8 mouse cellular contexts compared by ENCODE assay signal in genomic region chr9:57072526-57072988, GRCm38 (mm10). TPM values are rescaled to one million over a fixed set of nuclear protein-coding genes. Genes with fewer than 3 reads are reported as not detected.
DNase-seq lines count a peak whose midpoint lies in the region; ATAC-seq and TF ChIP-seq lines count a peak whose summit lies in the region.

No protein-coding gene starts in this region.

- DNase-seq in cerebellum, adult 2 months = no peak
- DNase-seq in cerebellum, adult 8-10 months = no peak
- DNase-seq in neural tube, embryonic 11.5 days (ENCODE audit: low spot score) = no peak
- DNase-seq in neural tube, embryonic 10.5 days (ENCODE audit: extremely low spot score, low spot score) = no peak
- DNase-seq in liver, adult 2 months (ENCODE audit: extremely low read depth, low read depth, low spot score) = no peak
- no peak for DNase-seq in thymus, postnatal 25 days
- no peak for DNase-seq in right cerebral cortex, postnatal 36 days (ENCODE audit: low spot score in 2 of 2)

- peak overlapping the region; percentile 97 for H3K4me3 ChIP-seq in cerebellum, adult 2 months (replicated peaks; ENCODE audit: insufficient read depth, low read depth, low read length)
- peak overlapping the region; percentile 74 for H3K4me3 ChIP-seq in neural tube, embryonic 11.5 days (ENCODE audit: low read depth, low read length)
- peak overlapping the region; percentile 82 for H3K4me3 ChIP-seq in liver, adult 2 months (ENCODE audit: insufficient read depth, low read depth, low read length)
- peak overlapping the region; percentile 99 for H3K4me3 ChIP-seq in stomach, embryonic 16.5 days (replicated peaks; ENCODE audit: low read length)

- no peak for TF ChIP-seq POLR2A in cerebellum, adult 2 months (IDR thresholded peaks at IDR 0.05; ENCODE audit: borderline replicate concordance, insufficient read depth, low read length)
- TF ChIP-seq POLR2A in liver, adult 2 months (IDR thresholded peaks at IDR 0.05; ENCODE audit: extremely low read depth, insufficient read depth, low read length) = no peak

- H3K79me2 ChIP-seq in liver, adult 2 months (ENCODE audit: control insufficient read depth, insufficient read depth, low read length) = peaks cover 16% of the 10 kb centered on the region; the same call in 1 of the 2 replicates

- TF ChIP-seq CTCF in cerebellum, adult 2 months (IDR thresholded peaks at IDR 0.05; ENCODE audit: borderline replicate concordance, insufficient read depth, low read depth, low read length) = no peak
- no peak for TF ChIP-seq CTCF in liver, adult 2 months (IDR thresholded peaks at IDR 0.05; ENCODE audit: low read depth, low read length)

- under 1% methylated on average over 40 of the region's 40 CpGs for WGBS in cerebellum, adult 2 months
- WGBS in neural tube, embryonic 11.5 days = under 1% methylated on average over 40 of the region's 40 CpGs
- WGBS in liver, adult 2 months = under 1% methylated on average over 40 of the region's 40 CpGs
- WGBS in stomach, embryonic 16.5 days = 0% methylated on average over 40 of the region's 40 CpGs

- H3K27me3 ChIP-seq in cerebellum, adult 2 months (ENCODE audit: control insufficient read depth, insufficient read depth, low read length) = no peaks in the 10 kb centered on the region
- no peaks in the 10 kb centered on the region for H3K27me3 ChIP-seq in neural tube, embryonic 11.5 days (ENCODE audit: control insufficient read depth, insufficient read depth, low read length)
- no peaks in the 10 kb centered on the region for H3K27me3 ChIP-seq in liver, adult 2 months (ENCODE audit: control insufficient read depth, insufficient read depth, low read length)
- no peaks in the 10 kb centered on the region for H3K27me3 ChIP-seq in stomach, embryonic 16.5 days (ENCODE audit: control insufficient read depth, insufficient read depth, low read length)

- peak overlapping the region; percentile 72 for H3K9ac ChIP-seq in neural tube, embryonic 11.5 days (ENCODE audit: low read length)
- peak overlapping the region; percentile 87 for H3K9ac ChIP-seq in liver, adult 2 months (ENCODE audit: low read depth, low read length)
- H3K9ac ChIP-seq in stomach, embryonic 16.5 days (ENCODE audit: low read length) = peak overlapping the region; percentile 86

- no peak for ATAC-seq in neural tube, embryonic 11.5 days (ENCODE audit: insufficient read depth, low FRiP score, low TSS enrichment)
- no peak for ATAC-seq in stomach, embryonic 16.5 days (ENCODE audit: insufficient read depth, low FRiP score)

- peaks cover 3% of the 10 kb centered on the region; the same call in 1 of the 2 replicates for H3K4me1 ChIP-seq in cerebellum, adult 2 months (ENCODE audit: control insufficient read depth, insufficient read depth, low read length)
- peaks cover 17% of the 10 kb centered on the region for H3K4me1 ChIP-seq in neural tube, embryonic 11.5 days (ENCODE audit: control insufficient read depth, insufficient read depth, low read length)
- peaks cover 27% of the 10 kb centered on the region for H3K4me1 ChIP-seq in liver, adult 2 months (ENCODE audit: control insufficient read depth, insufficient read depth, low read length)
- H3K4me1 ChIP-seq in stomach, embryonic 16.5 days (ENCODE audit: control insufficient read depth, insufficient read depth, low read length) = peaks cover 15% of the 10 kb centered on the region

- no peaks in the 10 kb centered on the region for H3K9me3 ChIP-seq in neural tube, embryonic 11.5 days (ENCODE audit: control insufficient read depth, low read length)
- H3K9me3 ChIP-seq in stomach, embryonic 16.5 days (replicated peaks; ENCODE audit: control insufficient read depth, low read length) = no peaks in the 10 kb centered on the region

- H3K4me2 ChIP-seq in neural tube, embryonic 11.5 days (ENCODE audit: low read depth) = peak overlapping the region; percentile 88
- H3K4me2 ChIP-seq in stomach, embryonic 16.5 days (ENCODE audit: low read depth, low read length) = peak overlapping the region; percentile 64

- H3K27ac ChIP-seq in cerebellum, adult 2 months (ENCODE audit: insufficient read depth, low read length) = peak overlapping the region; percentile 68; the same call in 1 of the 2 replicates
- H3K27ac ChIP-seq in neural tube, embryonic 11.5 days (ENCODE audit: low read depth, low read length) = peak overlapping the region; percentile 93
- H3K27ac ChIP-seq in liver, adult 2 months (replicated peaks; ENCODE audit: insufficient read depth, low read depth, low read length) = peak overlapping the region; percentile 67
- H3K27ac ChIP-seq in stomach, embryonic 16.5 days (ENCODE audit: low read length) = peak overlapping the region; percentile 100

- H3K36me3 ChIP-seq in neural tube, embryonic 11.5 days (ENCODE audit: control insufficient read depth, insufficient read depth, low read length) = no peaks in the 10 kb centered on the region
- no peaks in the 10 kb centered on the region for H3K36me3 ChIP-seq in liver, adult 2 months (ENCODE audit: control insufficient read depth, insufficient read depth, low read length)
- H3K36me3 ChIP-seq in stomach, embryonic 16.5 days (ENCODE audit: control insufficient read depth, insufficient read depth, low read length) = no peaks in the 10 kb centered on the region

RNA-seq across cellular contexts. Expression of gene Sin3a, which starts 0.7 kb away (rescaled TPM):
- polyA plus RNA-seq in cerebellum, adult 2 months (2012; rRNA removed) = 23.8 and 32.3 TPM in 2 replicates
- 55.3 and 57.1 TPM in 2 replicates for polyA plus RNA-seq in neural tube, embryonic 11.5 days (2014; fragmentation: Nextera tagmentation; extraction: Ambion mirVana)
- total RNA-seq in liver, adult 2 months (2014; rRNA removed) = 15.1 and 17.9 TPM in 2 replicates
- 34.6 and 35.9 TPM in 2 replicates for polyA plus RNA-seq in liver, adult 2 months (2012; rRNA removed)
- 27.5 and 27.6 TPM in 2 replicates for polyA plus RNA-seq in stomach, embryonic 16.5 days (2015; fragmentation: Nextera tagmentation; extraction: Ambion mirVana)

RNA-seq across cellular contexts. Expression of gene Man2c1, which starts 57.9 kb away (rescaled TPM):
- 192 and 203 TPM in 2 replicates for polyA plus RNA-seq in cerebellum, adult 2 months (2012; rRNA removed)
- 23.9 and 29.4 TPM in 2 replicates for polyA plus RNA-seq in neural tube, embryonic 11.5 days (2014; fragmentation: Nextera tagmentation; extraction: Ambion mirVana)
- total RNA-seq in liver, adult 2 months (2014; rRNA removed) = 25.8 and 28.1 TPM in 2 replicates
- polyA plus RNA-seq in liver, adult 2 months (2012; rRNA removed) = 67.1 and 122 TPM in 2 replicates
- 74.8 and 80.9 TPM in 2 replicates for polyA plus RNA-seq in stomach, embryonic 16.5 days (2015; fragmentation: Nextera tagmentation; extraction: Ambion mirVana)
